Mouse (Mus musculus) lung, adult 18-20 months (tissue): ENCODE results near the gene Nmnat2.
A peak's percentile ranks its signal among the peaks of the same experiment; 100 is the strongest.

Source experiments
- DNase-seq, 2 experiments: peaks; one replicate each; pipeline ENCODE4 v3.0.0; 2022; ENCODE audit warnings: mixed read lengths in 2 of 2

Gene Nmnat2

DNA sequence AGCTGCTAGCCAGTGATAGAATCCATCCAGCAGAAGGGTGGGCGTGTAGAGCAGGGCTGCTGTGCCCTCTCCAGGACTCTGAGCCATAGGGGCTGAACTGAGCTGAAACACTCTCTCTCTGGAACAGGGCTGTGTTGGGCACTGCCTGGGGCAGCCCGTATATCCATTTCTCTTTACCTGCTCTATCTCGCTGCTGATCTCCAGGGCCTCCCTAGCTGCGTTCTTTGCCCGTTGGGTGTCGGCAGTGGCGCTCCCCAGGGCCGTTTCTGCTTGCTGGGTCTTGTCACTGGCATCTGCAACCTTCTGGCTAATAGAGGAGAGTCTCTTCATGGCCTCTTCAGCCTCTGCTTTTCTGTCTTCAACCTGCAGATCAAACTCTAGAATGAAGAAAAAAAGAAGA lies 174.0 kb downstream of the Nmnat2 start:
- no peak for DNase-seq

- peak; percentile 76 to 81 for DNase-seq
Measured at GRCm38 (mm10) chr1:153129992-153130713, 175.4 kb downstream of the Nmnat2 start.

DNA sequence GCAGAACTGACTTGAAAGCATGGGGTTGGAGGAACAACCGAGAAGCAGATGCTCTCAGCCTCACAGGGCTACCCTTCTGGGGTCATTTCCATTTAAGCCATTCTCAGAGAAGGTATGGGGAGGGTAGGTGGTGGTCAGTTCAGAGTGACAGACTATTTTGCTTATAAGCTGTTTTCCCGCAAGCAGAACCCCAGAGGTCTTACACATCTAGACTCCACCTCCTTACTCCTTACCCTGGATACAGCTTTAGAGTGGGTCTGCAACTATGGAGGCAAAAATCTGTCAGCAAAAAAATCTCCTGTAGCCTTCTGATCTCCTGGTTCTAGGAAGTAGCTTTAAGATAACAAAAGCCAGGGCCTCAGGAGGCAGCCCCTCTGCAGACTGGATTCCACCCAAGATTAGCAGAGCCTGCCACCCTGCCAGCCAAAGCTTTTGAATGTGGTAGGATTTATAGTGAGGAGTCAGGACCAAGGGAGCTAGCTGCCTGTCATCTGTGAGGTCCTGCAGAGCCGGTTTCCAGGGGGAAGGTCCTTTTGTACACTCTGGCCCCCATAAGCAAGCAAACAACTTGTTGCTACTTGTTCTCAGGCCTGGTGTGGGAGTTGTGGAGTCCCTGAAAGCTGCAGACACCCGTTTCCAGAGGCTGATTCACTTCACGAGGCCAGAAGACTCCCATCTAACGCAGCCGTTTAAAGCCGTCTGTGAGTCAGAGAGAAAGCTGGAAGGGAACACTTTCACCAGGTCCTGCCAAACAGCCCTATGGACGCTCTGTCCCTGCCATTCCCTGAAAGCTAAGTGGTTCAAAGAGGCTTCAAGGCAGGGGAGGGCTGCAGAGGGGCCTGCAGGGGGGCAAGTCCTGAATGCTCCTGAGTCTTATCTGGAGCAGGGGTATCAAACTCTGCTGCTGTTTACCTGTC lies 179.3 kb downstream of the Nmnat2 start:
- peak in 1 of 2 experiments; percentile 54 for DNase-seq

DNA sequence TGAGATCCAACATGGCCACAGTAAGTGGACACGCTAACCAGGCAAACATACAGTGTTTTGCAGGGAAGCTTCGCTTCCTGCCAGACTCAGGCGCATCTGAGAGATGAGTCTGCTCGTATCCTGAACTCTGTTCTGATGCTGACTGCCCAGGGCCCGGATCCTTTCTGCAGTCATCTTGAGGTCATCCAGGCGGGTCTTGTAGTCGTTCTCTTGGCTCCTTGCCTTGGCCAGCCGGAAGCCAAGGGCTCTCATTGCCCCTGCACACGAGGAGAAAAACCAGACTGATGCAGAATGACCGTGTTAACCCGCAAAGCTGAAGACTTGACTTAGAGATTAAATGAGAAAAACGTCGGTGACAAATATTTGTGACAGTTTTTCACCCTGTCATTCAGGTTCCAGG lies 181.9 kb downstream of the Nmnat2 start:
- DNase-seq = no peak

- no peak for DNase-seq
Measured at GRCm38 (mm10) chr1:153138486-153138885, 183.7 kb downstream of the Nmnat2 start.

DNA sequence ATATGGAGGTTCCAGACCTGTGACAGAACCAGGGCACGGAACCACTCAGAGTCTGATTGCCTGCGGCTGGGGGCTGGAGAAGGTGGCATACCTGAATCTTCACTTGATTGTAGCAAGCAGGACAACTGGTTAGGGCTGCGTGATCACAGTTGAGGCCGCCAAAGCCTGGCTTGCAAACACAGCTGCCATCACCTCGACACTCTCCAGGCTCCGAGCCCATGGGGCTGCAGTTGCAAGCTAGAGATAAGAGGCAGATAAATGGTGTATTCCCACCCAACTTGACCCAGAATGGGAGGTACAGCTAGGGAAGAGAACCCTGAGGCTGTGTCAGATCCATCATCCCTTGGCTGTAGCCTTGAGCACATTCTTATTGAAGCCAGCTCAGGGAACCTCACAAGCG lies 184.8 kb downstream of the Nmnat2 start:
- DNase-seq = no peak

DNA sequence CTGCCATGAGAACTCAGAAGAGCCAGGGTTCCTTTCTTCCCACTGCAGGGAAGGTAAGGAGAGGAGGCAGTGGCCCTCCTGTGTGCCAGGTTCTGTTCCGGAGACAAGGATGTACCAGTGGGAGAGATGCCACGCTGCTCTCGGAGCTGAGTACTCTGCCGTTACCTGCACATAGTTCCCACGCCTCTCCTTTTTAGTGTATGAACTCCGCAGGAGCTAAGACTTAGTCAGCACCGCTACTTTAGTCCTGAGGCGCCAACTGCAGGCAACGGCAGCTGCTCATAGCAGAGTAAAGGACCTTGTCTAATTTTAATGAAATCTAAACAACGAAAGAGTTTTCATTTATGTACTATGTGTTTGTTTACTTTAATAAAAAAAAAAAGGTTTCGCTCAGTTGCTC lies 185.5 kb downstream of the Nmnat2 start:
- DNase-seq = no peak

GRCm38 (mm10) chr1:153140747-153141228 lies 186.0 kb downstream of the Nmnat2 start:
- DNase-seq = peak; percentile 50 to 74

DNA sequence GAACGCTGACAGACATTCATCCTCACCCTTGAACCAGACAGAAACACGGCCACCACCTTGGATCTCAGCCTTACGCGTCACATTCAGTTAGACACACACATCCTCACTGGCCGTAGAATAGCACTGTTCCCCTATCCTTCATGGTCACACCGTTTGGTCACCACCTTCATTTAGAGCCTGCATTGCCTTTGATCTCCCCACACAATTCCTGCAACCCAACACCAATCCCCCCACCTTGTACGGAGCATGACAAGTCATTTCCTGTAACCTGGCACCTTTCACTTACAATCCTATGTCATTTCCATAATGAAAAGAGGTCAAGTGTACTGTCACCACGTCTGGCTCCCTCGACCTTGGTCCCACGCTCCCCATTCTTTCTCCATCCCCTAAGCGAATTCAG lies 189.2 kb downstream of the Nmnat2 start:
- no peak for DNase-seq

DNA sequence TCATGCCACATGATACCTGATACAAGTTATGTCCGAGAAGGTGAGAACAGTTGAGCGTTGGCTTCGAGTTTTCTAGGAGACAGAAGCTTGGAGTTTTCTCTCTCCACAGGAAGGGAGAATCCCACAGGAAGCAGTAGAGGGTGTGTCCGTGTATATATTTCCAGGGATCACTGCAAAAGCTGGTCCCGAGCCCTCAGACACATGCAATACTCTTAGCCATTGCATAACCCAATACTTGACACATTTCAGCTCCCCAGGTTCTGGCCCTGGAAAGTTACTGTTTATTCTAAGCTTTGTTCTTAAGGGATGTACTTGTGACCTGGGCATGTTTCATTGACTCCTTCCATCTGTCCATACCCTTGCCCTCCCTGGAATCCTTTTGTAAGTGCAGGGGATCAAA lies 191.0 kb downstream of the Nmnat2 start:
- no peak for DNase-seq

- DNase-seq = no peak
Measured at GRCm38 (mm10) chr1:153152594-153152993, 197.8 kb downstream of the Nmnat2 start.

DNA sequence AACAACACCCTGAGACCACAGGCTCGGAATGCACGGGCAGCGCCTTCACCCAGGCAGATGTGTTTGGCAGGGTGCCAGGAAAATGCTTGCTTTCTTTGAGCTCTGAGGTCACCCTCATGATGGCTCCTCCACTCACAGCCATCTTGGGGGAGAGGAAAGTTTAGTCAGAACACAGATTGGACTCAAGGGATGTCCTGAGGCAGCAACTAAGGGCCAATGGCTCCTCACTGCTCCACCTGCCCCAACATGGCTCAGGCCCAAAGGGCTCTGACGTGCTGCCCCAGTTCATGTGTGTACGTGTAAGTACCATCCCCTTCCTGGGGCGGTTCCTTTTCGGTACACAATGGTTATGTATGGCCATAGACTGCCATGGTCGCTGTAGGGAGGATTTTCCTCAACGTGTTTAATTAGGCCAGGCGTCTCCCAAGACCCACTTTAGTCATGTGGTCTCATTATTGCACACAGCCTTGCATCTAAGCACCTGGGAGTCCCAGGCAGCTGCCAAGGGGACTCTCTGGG lies 198.9 kb downstream of the Nmnat2 start:
- no peak for DNase-seq

DNA sequence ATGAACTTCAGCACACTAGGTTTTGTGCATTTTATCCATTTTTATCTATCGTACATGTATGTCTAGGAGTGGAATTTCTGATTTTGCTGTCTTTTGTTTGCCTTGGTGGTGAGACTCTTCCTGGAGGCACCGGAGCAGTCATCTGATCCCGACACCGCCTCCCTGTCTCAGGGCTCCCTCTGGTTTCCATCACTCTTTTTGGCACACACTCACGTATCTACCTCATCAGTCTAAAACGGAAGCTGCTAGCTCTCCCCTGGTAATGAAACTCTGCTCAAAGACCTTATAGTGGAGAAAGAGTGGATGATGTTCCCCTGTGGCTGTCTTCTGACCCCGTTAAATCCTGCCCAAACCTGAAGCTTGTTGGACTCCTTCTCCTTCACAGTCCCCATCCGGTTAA lies 200.6 kb downstream of the Nmnat2 start:
- DNase-seq = no peak

DNA sequence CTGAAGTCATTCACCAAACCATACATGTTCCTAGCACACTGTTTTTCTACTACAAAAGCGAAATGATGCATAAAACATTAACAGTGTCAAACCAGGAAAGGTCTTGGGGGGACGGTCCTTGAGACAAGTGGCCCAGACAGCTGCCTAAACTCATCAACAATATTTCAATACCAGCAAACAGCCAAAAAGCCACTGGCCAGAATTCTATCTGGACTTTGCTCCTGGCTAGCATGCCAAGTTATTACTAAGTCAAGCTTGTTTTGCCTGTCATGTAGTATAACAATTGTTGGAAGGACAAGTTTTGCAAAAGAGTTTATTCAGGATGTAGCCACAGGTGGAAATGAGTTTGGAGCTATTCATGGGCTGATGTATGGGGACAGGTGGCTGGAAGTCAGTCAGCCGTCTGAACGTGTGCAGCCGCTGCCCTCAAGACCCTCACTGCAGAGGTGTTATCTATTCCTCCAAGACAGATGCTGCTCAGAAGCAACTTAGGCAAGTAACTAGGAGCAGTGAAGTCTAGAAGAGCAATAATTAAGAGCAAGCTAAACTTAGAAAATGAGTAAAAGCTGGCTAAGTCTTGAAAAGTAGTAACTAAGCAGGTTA lies 202.3 kb downstream of the Nmnat2 start:
- no peak for DNase-seq

- DNase-seq = no peak
Measured at GRCm38 (mm10) chr1:153159137-153159536, 204.3 kb downstream of the Nmnat2 start.

GRCm38 (mm10) chr1:153163831-153164230 lies 209.0 kb downstream of the Nmnat2 start:
- no peak for DNase-seq

- no peak for DNase-seq
Measured at GRCm38 (mm10) chr1:153168293-153168692, 213.5 kb downstream of the Nmnat2 start.
